Mouse (Mus musculus) heart, adult 2 months (tissue): ENCODE measurements around the gene Dscam. TPM values are rescaled to one million over a fixed set of nuclear protein-coding genes. Genes with fewer than 3 reads are reported as not detected.

Source experiments
- DNase-seq, 2 experiments: peaks; one replicate each; pipeline ENCODE4 v3.0.0; 2021
- H3K27ac ChIP-seq: fragments of 200-600 bp; 2 replicates; pipeline ENCODE4 v1.8.1; 2022
- H3K27me3 ChIP-seq: fragments of 200-500 bp; 2 replicates; pipeline ENCODE4 v1.6.1; 2012; ENCODE audit warnings: mild to moderate bottlenecking, low read length, inconsistent platforms, mixed read lengths; ENCODE audit not compliant: control insufficient read depth, insufficient read depth
- H3K36me3 ChIP-seq: fragments of 200-500 bp; 2 replicates; pipeline ENCODE4 v1.6.1; 2012; ENCODE audit warnings: low read length, inconsistent platforms; ENCODE audit not compliant: control insufficient read depth, insufficient read depth
- H3K4me1 ChIP-seq: fragments of 200-500 bp; 2 replicates; pipeline ENCODE4 v1.6.1; 2011; ENCODE audit warnings: low read length; ENCODE audit not compliant: control insufficient read depth, insufficient read depth
- H3K4me3 ChIP-seq: fragments of 200-600 bp; 2 replicates; pipeline ENCODE4 v1.8.1; 2022
- H3K79me2 ChIP-seq: fragments of 200-500 bp; replicated peaks from 2 replicates; pipeline ENCODE4 v1.6.1; 2012; ENCODE audit warnings: mild to moderate bottlenecking, inconsistent platforms, low read length, moderate library complexity, mixed read lengths; ENCODE audit not compliant: control insufficient read depth, insufficient read depth
- H3K9ac ChIP-seq: fragments of 200-500 bp; 2 replicates; pipeline ENCODE4 v1.6.1; 2012; ENCODE audit warnings: low read depth, mild to moderate bottlenecking, control low read depth, inconsistent platforms, low read length, mixed read lengths
- CTCF ChIP-seq: fragments of 200-600 bp; IDR thresholded peaks from 2 replicates; pipeline ENCODE4 v1.8.1; 2022; ENCODE audit warnings: antibody characterized with exemption, mild to moderate bottlenecking, moderate library complexity
- EP300 ChIP-seq: fragments of 200-500 bp; IDR thresholded peaks from 2 replicates; pipeline ENCODE4 v1.6.1; 2011; ENCODE audit warnings: low read depth, low read length, control low read depth; ENCODE audit not compliant: insufficient read depth
- POLR2A ChIP-seq: fragments of 200-500 bp; IDR thresholded peaks from 2 replicates; pipeline ENCODE4 v1.6.1; 2011; ENCODE audit warnings: mild to moderate bottlenecking, low read depth, low read length, control low read depth; ENCODE audit not compliant: insufficient read depth
- WGBS: fragments of 180-500 bp; shearing (Covaris S2); methylation state at CpG from one replicate; pipeline ENCODE4 v1.1.7; 2018; 5-methylcytosine and 5-hydroxymethylcytosine counted together
- intact Hi-C: fragments of 180-260 bp; cut with DNase I; formaldehyde crosslinking; loops from one replicate; pipeline ENCODE4 v1.15.1; 2025
- polyA plus RNA-seq: library from polyadenylated mRNA; depleted of rRNA; stranded (reverse); fragments of >200 nt; gene quantifications from 2 replicates; pipeline ENCODE4 v1.2.3, GENCODE M21; 2012
- total RNA-seq, 2 experiments: library from RNA; stranded (reverse); gene quantifications; 2 replicates each; pipeline ENCODE4 v1.2.3; 2021

The Dscam gene
- total and polyA plus RNA-seq, 3 experiments = 0.06 TPM; not detected in 2

GRCm38 (mm10) chr16:96971768-96972167 is 198.8 kb downstream of the Dscam start:
- Histone ChIP-seq H3K27me3 (no peaks in the 10 kb centered on the region), H3K27ac (no peak overlapping the region), H3K4me1 (no peaks in the 10 kb centered on the region), H3K4me3 (no peak overlapping the region), H3K79me2 (no peaks in the 10 kb centered on the region), H3K36me3 (no peaks in the 10 kb centered on the region), H3K9ac (no peak overlapping the region)
- no peak for TF ChIP-seq CTCF
- no peak for TF ChIP-seq EP300
- TF ChIP-seq POLR2A = no peak
- intact Hi-C loops = no loop called here
- WGBS = 83% methylated on average over 4 of the region's 4 CpGs
- no peak for DNase-seq

DNA sequence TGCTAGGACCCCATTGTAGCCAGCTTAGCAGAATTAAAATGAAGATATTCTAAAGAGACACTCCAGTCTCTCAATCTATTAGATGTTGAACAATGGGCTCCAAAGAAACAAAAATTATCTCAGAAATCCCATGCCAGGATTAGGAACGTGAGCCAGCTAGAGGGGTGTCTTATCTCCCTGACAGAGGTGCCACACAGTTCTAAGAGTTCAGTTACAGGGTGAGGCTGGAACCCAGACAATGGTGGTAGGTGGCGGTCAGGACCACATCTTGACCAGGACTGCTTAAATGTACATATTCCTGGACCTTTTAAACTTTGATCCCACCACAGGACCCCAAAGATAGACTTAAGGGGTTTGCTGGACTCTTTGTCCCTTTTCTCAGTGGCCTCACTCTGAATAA is 200.1 kb downstream of the Dscam start:
- no peaks in the 10 kb centered on the region for H3K27me3 ChIP-seq
- H3K4me3 ChIP-seq = no peak overlapping the region
- no peak for TF ChIP-seq EP300
- no peak for TF ChIP-seq POLR2A
- TF ChIP-seq CTCF = no peak
- H3K4me1 ChIP-seq = no peaks in the 10 kb centered on the region
- WGBS = 65% methylated on average over 2 of the region's 2 CpGs
- H3K9ac ChIP-seq = no peak overlapping the region
- no peak for DNase-seq
- intact Hi-C loops = no loop called here
- no peaks in the 10 kb centered on the region for H3K79me2 ChIP-seq
- H3K27ac ChIP-seq = no peak overlapping the region
- no peaks in the 10 kb centered on the region for H3K36me3 ChIP-seq

DNA sequence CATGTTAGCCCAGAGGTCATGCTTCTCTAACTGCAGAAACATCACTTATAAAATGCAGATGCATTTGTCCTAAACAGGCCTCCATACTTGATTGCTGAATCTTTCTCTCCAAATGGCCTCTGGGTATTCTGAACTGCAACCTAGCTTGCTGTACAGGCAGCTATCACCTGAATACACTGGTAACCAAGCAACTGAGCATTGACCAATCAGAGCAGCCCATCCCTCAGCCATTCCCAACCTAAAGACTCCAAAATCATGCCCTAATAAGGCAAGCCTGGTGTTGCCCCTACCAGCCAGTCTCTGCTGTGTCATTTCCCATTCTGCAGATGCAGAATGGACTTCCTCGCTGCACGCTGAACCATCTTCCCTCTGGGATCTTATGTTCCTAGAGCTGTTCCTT is 200.9 kb downstream of the Dscam start:
- no peak overlapping the region for H3K9ac ChIP-seq
- no peak for DNase-seq
- no peak overlapping the region for H3K27ac ChIP-seq
- no peaks in the 10 kb centered on the region for H3K27me3 ChIP-seq
- H3K4me3 ChIP-seq = no peak overlapping the region
- no peaks in the 10 kb centered on the region for H3K79me2 ChIP-seq
- H3K4me1 ChIP-seq = no peaks in the 10 kb centered on the region
- no peaks in the 10 kb centered on the region for H3K36me3 ChIP-seq
- no peak for TF ChIP-seq POLR2A
- TF ChIP-seq CTCF = no peak
- no peak for TF ChIP-seq EP300
- intact Hi-C loops = no loop called here
- 55% methylated on average over 2 of the region's 2 CpGs for WGBS

DNA sequence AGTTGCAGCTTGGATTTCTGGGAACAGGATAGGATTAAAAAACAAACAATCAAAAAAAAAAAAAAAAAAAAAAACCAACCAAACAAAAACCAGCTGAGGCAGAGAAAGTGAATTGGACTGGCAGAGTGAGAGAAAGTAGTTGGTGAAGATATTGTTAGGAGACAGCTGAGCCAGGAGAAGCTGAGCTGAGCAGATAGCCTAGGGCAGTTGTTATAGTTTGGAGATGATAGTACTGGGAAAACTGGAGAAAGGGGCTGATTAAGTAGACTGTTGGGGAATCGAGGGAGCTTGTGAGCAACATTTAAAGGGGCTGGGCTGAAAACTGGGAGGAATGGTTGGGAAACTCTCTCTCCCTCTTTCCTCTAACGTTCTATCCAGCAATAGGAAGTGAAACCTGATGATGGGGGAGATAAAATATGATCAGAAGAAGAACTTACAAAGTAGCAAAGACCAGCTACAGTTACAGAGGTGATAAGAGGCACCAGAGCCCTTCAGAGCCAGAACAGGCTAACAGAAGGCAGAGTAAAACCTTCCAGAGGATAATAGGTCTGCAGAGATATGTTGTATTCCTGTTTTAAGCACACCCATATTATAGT is 201.6 kb downstream of the Dscam start:
- H3K79me2 ChIP-seq = no peaks in the 10 kb centered on the region
- DNase-seq = no peak
- H3K27me3 ChIP-seq = no peaks in the 10 kb centered on the region
- H3K9ac ChIP-seq = no peak overlapping the region
- H3K4me1 ChIP-seq = no peaks in the 10 kb centered on the region
- TF ChIP-seq POLR2A (no peak), EP300 (no peak), CTCF (no peak)
- H3K4me3 ChIP-seq = no peak overlapping the region
- intact Hi-C loops = no loop called here
- WGBS = 27% methylated on average over 2 of the region's 2 CpGs
- no peaks in the 10 kb centered on the region for H3K36me3 ChIP-seq
- no peak overlapping the region for H3K27ac ChIP-seq

GRCm38 (mm10) chr16:96959695-96960094 is 210.9 kb downstream of the Dscam start:
- no peaks in the 10 kb centered on the region for H3K79me2 ChIP-seq
- no peak for DNase-seq
- no peak overlapping the region for H3K27ac ChIP-seq
- H3K36me3 ChIP-seq = no peaks in the 10 kb centered on the region
- no peaks in the 10 kb centered on the region for H3K4me1 ChIP-seq
- H3K9ac ChIP-seq = no peak overlapping the region
- intact Hi-C loops = no loop called here
- TF ChIP-seq POLR2A (no peak), EP300 (no peak), CTCF (no peak)
- 0 out of 2 replicates have a peak, but pooled peaks cover 1% of the 10 kb centered on the region for H3K27me3 ChIP-seq
- H3K4me3 ChIP-seq = no peak overlapping the region
- WGBS = 74% methylated on average over 3 of the region's 3 CpGs

DNA sequence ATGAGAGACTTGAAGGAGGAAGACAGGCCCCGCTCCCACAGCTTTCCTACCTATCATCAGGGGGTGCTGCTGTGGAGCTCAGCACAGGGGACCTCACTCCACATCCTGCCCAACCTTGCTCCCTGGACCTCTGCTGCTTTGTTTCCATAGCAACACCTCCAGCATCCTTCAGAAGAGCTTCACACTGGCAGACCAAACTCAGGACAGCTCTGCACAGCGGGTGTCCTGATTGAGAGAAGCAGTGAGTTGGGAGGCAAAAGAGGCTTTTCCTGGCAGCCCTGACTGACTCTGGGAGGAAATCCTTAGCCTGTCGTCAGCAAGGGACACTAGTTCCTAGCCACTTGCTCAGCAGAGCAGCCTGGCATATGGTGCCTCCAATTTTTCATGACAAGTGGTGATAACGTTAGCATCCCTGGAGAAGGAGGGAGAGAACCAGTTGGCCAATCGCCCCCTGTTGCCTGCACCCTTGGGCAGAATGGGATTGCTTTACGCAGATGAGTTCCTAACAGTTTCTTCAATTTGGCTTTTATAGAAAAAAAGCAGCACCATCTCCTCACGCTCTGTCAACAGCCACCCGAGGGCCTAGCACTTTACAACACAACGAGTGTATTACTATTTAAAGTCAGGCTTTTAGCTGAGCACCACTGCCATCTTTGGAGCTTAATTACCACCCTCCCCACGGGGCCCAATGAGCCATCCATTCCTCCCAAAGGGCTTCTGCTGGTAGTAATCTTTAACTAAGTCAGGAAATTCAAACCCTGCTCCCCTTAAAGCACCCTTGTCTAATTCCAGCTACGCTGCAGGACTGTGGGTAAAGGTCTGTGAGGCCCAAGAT is 224.9 kb downstream of the Dscam start:
- Histone ChIP-seq H3K27me3 (no peaks in the 10 kb centered on the region), H3K4me1 (no peaks in the 10 kb centered on the region), H3K36me3 (no peaks in the 10 kb centered on the region), H3K79me2 (no peaks in the 10 kb centered on the region), H3K27ac (no peak overlapping the region), H3K4me3 (no peak overlapping the region), H3K9ac (no peak overlapping the region)
- intact Hi-C loops = no loop called here
- TF ChIP-seq EP300 (no peak), POLR2A (no peak), CTCF (no peak)
- no peak for DNase-seq
- 51% methylated on average over 11 of the region's 11 CpGs for WGBS
